Mouse (Mus musculus) liver, embryonic 13.5 days (tissue): ENCODE measurements around the gene C2cd5. TPM values are rescaled to one million over a fixed set of nuclear protein-coding genes. Genes with fewer than 3 reads are reported as not detected.

Experiments used
- ATAC-seq: fragments of 200-750 bp; cut with Nextera tagmentation; 2 replicates; pipeline ENCODE4 v1.8.0; 2017; ENCODE audit warnings: low read depth, mild to moderate bottlenecking, moderate number of reproducible peaks, moderate library complexity
- DNase-seq: peaks from one replicate; pipeline ENCODE4 v3.0.0; 2022
- H3K27ac ChIP-seq: fragments of 300-500 bp; sonication (generic); 2 replicates; pipeline ENCODE4 v1.5.1; 2015; ENCODE audit warnings: moderate library complexity, mild to moderate bottlenecking, inconsistent platforms
- H3K27me3 ChIP-seq: fragments of 300-500 bp; sonication (generic); 2 replicates; pipeline ENCODE4 v1.6.1; 2015; ENCODE audit warnings: mild to moderate bottlenecking, inconsistent platforms
- H3K36me3 ChIP-seq: fragments of 300-500 bp; sonication (generic); 2 replicates; pipeline ENCODE4 v1.6.1; 2015; ENCODE audit warnings: mild to moderate bottlenecking, inconsistent platforms
- H3K4me1 ChIP-seq: fragments of 300-500 bp; sonication (generic); replicated peaks from 2 replicates; pipeline ENCODE4 v1.6.1; 2015; ENCODE audit warnings: inconsistent platforms
- H3K4me2 ChIP-seq: fragments of 300-500 bp; sonication (generic); 2 replicates; pipeline ENCODE4 v1.6.1; 2015; ENCODE audit warnings: inconsistent platforms, mild to moderate bottlenecking, moderate library complexity
- H3K4me3 ChIP-seq: fragments of 300-500 bp; sonication (generic); replicated peaks from 2 replicates; pipeline ENCODE4 v1.5.1; 2015; ENCODE audit warnings: mild to moderate bottlenecking, inconsistent platforms
- H3K9ac ChIP-seq: fragments of 300-500 bp; sonication (generic); 2 replicates; pipeline ENCODE4 v1.6.1; 2015; ENCODE audit warnings: mild to moderate bottlenecking, inconsistent platforms
- H3K9me3 ChIP-seq: fragments of 300-500 bp; sonication (generic); replicated peaks from 2 replicates; pipeline ENCODE4 v1.6.1; 2016; ENCODE audit warnings: inconsistent platforms
- WGBS: fragments of 180-500 bp; shearing (Covaris S2); methylation state at CpG from one replicate; pipeline ENCODE4 v1.1.7; 2015; ENCODE audit not compliant: insufficient replicate concordance; 5-methylcytosine and 5-hydroxymethylcytosine counted together
- polyA plus RNA-seq: library from polyadenylated mRNA; unstranded; fragments of >200 nt; fragmentation: Nextera tagmentation; extraction: Ambion mirVana; gene quantifications from 2 replicates; pipeline ENCODE4 v1.2.1, GENCODE M21; 2015

The C2cd5 gene
- polyA plus RNA-seq, 1 experiment from 2014 or later = 15.2 TPM

GRCm38 (mm10) chr6:142972205-142972604, 127.7 kb downstream of the C2cd5 start:
- Histone ChIP-seq H3K4me2 (no peak overlapping the region), H3K4me3 (no peak overlapping the region), H3K27me3 (no peaks in the 10 kb centered on the region), H3K27ac (no peak overlapping the region), H3K36me3 (no peaks in the 10 kb centered on the region), H3K4me1 (no peaks in the 10 kb centered on the region), H3K9ac (no peak overlapping the region), H3K9me3 (no peaks in the 10 kb centered on the region)
- WGBS = 27% methylated on average over 2 of the region's 2 CpGs
- DNase-seq = no peak
- no peak for ATAC-seq

- DNase-seq (no peak), ATAC-seq (no peak)
- Histone ChIP-seq H3K9ac (no peak overlapping the region), H3K4me2 (no peak overlapping the region), H3K27ac (no peak overlapping the region), H3K4me1 (peaks cover 11% of the 10 kb centered on the region; the same call in 1 of the 2 replicates), H3K9me3 (no peaks in the 10 kb centered on the region), H3K36me3 (no peaks in the 10 kb centered on the region), H3K4me3 (no peak overlapping the region), H3K27me3 (peaks cover 30% of the 10 kb centered on the region)
- WGBS = 80% methylated on average over 1 of the region's 1 CpGs
Measured at GRCm38 (mm10) chr6:142967407-142967806, 132.5 kb downstream of the C2cd5 start.

GRCm38 (mm10) chr6:142964531-142965385, 135.2 kb downstream of the C2cd5 start:
- peak; percentile 43 for DNase-seq
- Histone ChIP-seq H3K9ac (peak overlapping the region; percentile 39; the same call in 1 of the 2 replicates), H3K9me3 (no peaks in the 10 kb centered on the region), H3K27me3 (peaks cover 38% of the 10 kb centered on the region), H3K27ac (no peak overlapping the region), H3K4me1 (peaks cover 11% of the 10 kb centered on the region; the same call in 1 of the 2 replicates), H3K36me3 (no peaks in the 10 kb centered on the region), H3K4me2 (peak overlapping the region; percentile 73), H3K4me3 (peak overlapping the region; percentile 51)
- ATAC-seq = peak; percentile 86
- WGBS = under 1% methylated on average over 39 of the region's 39 CpGs

GRCm38 (mm10) chr6:142964076-142964530, 135.8 kb downstream of the C2cd5 start, which contains the start of gene St8sia1:
St8sia1 (minus strand) TSS chr6:142964452.
- WGBS = under 1% methylated on average over 45 of the region's 45 CpGs
- ATAC-seq (0 out of 2 replicates have a peak, but pooled peaks have one; percentile 8), DNase-seq (no peak)
- Histone ChIP-seq H3K4me3 (peak within 1 kb of the TSS; percentile 51), H3K9ac (peak within 1 kb of the TSS; percentile 39; the same call in 1 of the 2 replicates), H3K27ac (no peak within 1 kb of the TSS), H3K36me3 (no peaks in the 10 kb centered on the region), H3K9me3 (no peaks in the 10 kb centered on the region), H3K4me1 (peaks cover 11% of the 10 kb centered on the region; the same call in 1 of the 2 replicates), H3K27me3 (peaks cover 38% of the 10 kb centered on the region), H3K4me2 (peak within 1 kb of the TSS; percentile 73)

- ATAC-seq = no peak
- Histone ChIP-seq H3K9ac (no peak overlapping the region), H3K4me3 (peak overlapping the region; percentile 51), H3K36me3 (no peaks in the 10 kb centered on the region), H3K27ac (no peak overlapping the region), H3K4me2 (peak overlapping the region; percentile 73), H3K4me1 (peaks cover 11% of the 10 kb centered on the region; the same call in 1 of the 2 replicates), H3K9me3 (no peaks in the 10 kb centered on the region), H3K27me3 (peaks cover 38% of the 10 kb centered on the region)
- no peak for DNase-seq
- 21% methylated on average over 30 of the region's 30 CpGs for WGBS
Measured at GRCm38 (mm10) chr6:142963480-142964075, 136.4 kb downstream of the C2cd5 start.

GRCm38 (mm10) chr6:142962881-142963280, 137.1 kb downstream of the C2cd5 start:
- Histone ChIP-seq H3K27me3 (peaks cover 38% of the 10 kb centered on the region), H3K4me3 (no peak overlapping the region), H3K4me2 (no peak overlapping the region), H3K9me3 (no peaks in the 10 kb centered on the region), H3K27ac (no peak overlapping the region), H3K4me1 (peaks cover 11% of the 10 kb centered on the region; the same call in 1 of the 2 replicates), H3K36me3 (no peaks in the 10 kb centered on the region), H3K9ac (no peak overlapping the region)
- DNase-seq (no peak), ATAC-seq (no peak)
- WGBS = 68% methylated on average over 14 of the region's 14 CpGs

GRCm38 (mm10) chr6:142962476-142962875, 137.5 kb downstream of the C2cd5 start:
- Histone ChIP-seq H3K27ac (no peak overlapping the region), H3K4me1 (peaks cover 11% of the 10 kb centered on the region; the same call in 1 of the 2 replicates), H3K9me3 (no peaks in the 10 kb centered on the region), H3K27me3 (peaks cover 38% of the 10 kb centered on the region), H3K4me2 (no peak overlapping the region), H3K36me3 (no peaks in the 10 kb centered on the region), H3K9ac (no peak overlapping the region), H3K4me3 (no peak overlapping the region)
- 58% methylated on average over 10 of the region's 10 CpGs for WGBS
- DNase-seq = no peak
- ATAC-seq = no peak

GRCm38 (mm10) chr6:142961721-142962455, 138.1 kb downstream of the C2cd5 start:
- H3K4me3 ChIP-seq = no peak overlapping the region
- no peak for DNase-seq
- ATAC-seq = no peak
- no peak overlapping the region for H3K4me2 ChIP-seq
- H3K36me3 ChIP-seq = no peaks in the 10 kb centered on the region
- no peak overlapping the region for H3K9ac ChIP-seq
- 64% methylated on average over 9 of the region's 9 CpGs for WGBS
- H3K27me3 ChIP-seq = peaks cover 38% of the 10 kb centered on the region
- no peak overlapping the region for H3K27ac ChIP-seq
- H3K4me1 ChIP-seq = peaks cover 11% of the 10 kb centered on the region; the same call in 1 of the 2 replicates
- H3K9me3 ChIP-seq = no peaks in the 10 kb centered on the region

Other genes starting within 250 kb of the C2cd5 start
- 0.09 and 0.27 TPM in 2 replicates for gene St8sia1, start 135.7 kb downstream of the C2cd5 start, polyA plus RNA-seq
- 8.0 and 10.0 TPM in 2 replicates for gene Etnk1, start 67.1 kb upstream of the C2cd5 start, polyA plus RNA-seq